Comparison of ENCODE assay signal across 22 mouse cellular contexts in genomic region chr2:27738396-27738795, GRCm38 (mm10).
"Had no signal": no experiment of that assay in that cellular context is flagged by ENCODE, and none has a peak within 500 bp of the region (broad histone marks: within the 10 kb centered on the region; RNA-seq: fewer than 3 reads in every experiment).

No protein-coding gene starts in this region.

- H3K9ac ChIP-seq: kidney, embryonic 15.5 days; limb, embryonic 12.5 days; liver, embryonic 14.5 days; lung, embryonic 15.5 days had no signal

- DNase-seq: kidney, adult 2 months; kidney, postnatal 10 days; kidney, postnatal 36 days; layer of hippocampus, postnatal 36 days; lung, adult 18-20 months; lung, postnatal 10 days; lung, postnatal 36 days; midbrain, embryonic 14.5 days; right cerebral cortex, adult 18-20 months; right cerebral cortex, postnatal 14 days; right cerebral cortex, postnatal 4 days; thymus, adult 18-20 months; thymus, postnatal 36 days had no signal

- H3K27me3 ChIP-seq: limb, embryonic 12.5 days; lung, embryonic 15.5 days had no signal

- H3K27ac ChIP-seq: kidney, embryonic 15.5 days; left cerebral cortex, adult 2 months; liver, embryonic 14.5 days had no signal

- H3K4me3 ChIP-seq: kidney, embryonic 15.5 days; left cerebral cortex, adult 2 months; limb, embryonic 12.5 days; lung, embryonic 15.5 days; megakaryocyte, embryonic 14.5 days had no signal

- H3K4me2 ChIP-seq: kidney, embryonic 15.5 days; limb, embryonic 12.5 days; liver, embryonic 11.5 days; lung, embryonic 15.5 days; midbrain, embryonic 11.5 days had no signal

- H3K9me3 ChIP-seq: kidney, embryonic 15.5 days; limb, embryonic 12.5 days; lung, embryonic 15.5 days; megakaryocyte, embryonic 14.5 days had no signal

- ATAC-seq: intestine, postnatal 0 days had no signal
